Mouse (Mus musculus): ENCODE measurements at regions not wholly inside any gene's neighbourhood (a gene's known extent, or its start where the extent isn't known, plus 50 kb on each side); places are given as distances from the start of the nearest gene placed in this dataset.

GRCm38 (mm10) chr13:20007561-20007960 is 82.8 kb upstream of the Elmo1 start:
- no peak for TF ChIP-seq CTCF (conservative IDR thresholded peaks at IDR 0.05; ENCODE audit: low read length)
- no peak for TF ChIP-seq NANOG (IDR thresholded peaks at IDR 0.05; ENCODE audit: borderline replicate concordance, low read length)
- no peak for TF ChIP-seq POU5F1 (IDR thresholded peaks at IDR 0.05; ENCODE audit: borderline replicate concordance, low read length)

Measured in E14TG2a.4 (cell line).